Mouse (Mus musculus) liver, postnatal 0 days (tissue): ENCODE measurements around the gene Slc8a3.

ENCODE experiments used
- CTCF ChIP-seq: sonication (generic); IDR thresholded peaks from 2 replicates; pipeline ENCODE4 v1.5.1; 2016; ENCODE audit warnings: antibody characterized with exemption, low read depth
- EP300 ChIP-seq: IDR thresholded peaks from 2 replicates; pipeline ENCODE4 v1.6.1; 2016; ENCODE audit warnings: antibody characterized with exemption, low read depth, mild to moderate bottlenecking

DNA sequence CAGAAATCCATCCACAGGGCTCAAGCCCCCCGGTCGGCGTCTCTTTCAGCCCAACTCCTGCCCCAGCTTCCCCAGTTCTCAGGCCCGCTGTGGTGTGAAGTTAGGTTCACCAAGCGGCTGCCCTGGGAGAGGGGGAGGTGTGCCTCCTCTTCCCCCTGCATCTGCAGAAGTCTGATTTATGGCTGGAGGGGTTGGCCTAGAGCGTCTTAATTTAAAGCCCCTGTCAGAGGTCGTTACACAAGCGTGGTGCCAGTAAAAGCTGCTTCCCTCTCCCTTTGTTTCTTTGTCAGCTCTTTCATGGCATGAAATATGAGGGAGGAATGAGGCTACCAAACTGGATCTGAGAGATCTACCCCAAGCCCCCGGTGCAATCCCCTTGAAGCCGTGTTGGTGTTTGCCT, 166.9 kb downstream of the Slc8a3 start:
- TF ChIP-seq EP300 (no peak), CTCF (no peak)
